Mouse (Mus musculus) left cerebral cortex, adult 2 months (tissue): Measurements from ENCODE around the gene Tm9sf2. TPM values are rescaled to one million over a fixed set of nuclear protein-coding genes. Genes with fewer than 3 reads are reported as not detected.
A peak's percentile ranks its signal among the peaks of the same experiment; 100 is the strongest.
"Not testable (repeated sequence)": the region's sequence is repeated elsewhere in the genome, so short reads cannot be mapped to it uniquely, and the experiment has no call there.

Experiments used
- DNase-seq, 2 experiments: peaks; one replicate each; pipeline ENCODE4 v3.0.0; 2021 to 2022; ENCODE audit warnings: low spot score in 2 of 2, mixed read lengths in 1 of 2; ENCODE audit errors: extremely low spot score in 1 of 2
- H3K27ac ChIP-seq: fragments of 200-600 bp; 2 replicates; pipeline ENCODE4 v1.8.1; 2022
- H3K4me3 ChIP-seq: fragments of 200-600 bp; 2 replicates; pipeline ENCODE4 v1.8.1; 2022
- CTCF ChIP-seq: fragments of 200-600 bp; IDR thresholded peaks from 2 replicates; pipeline ENCODE4 v1.8.1; 2022; ENCODE audit warnings: antibody characterized with exemption, mild to moderate bottlenecking, moderate library complexity
- intact Hi-C: fragments of 180-260 bp; cut with DNase I; formaldehyde crosslinking; loops from one replicate; pipeline ENCODE4 v1.15.1; 2025
- total RNA-seq, 2 experiments: library from RNA; stranded (reverse); gene quantifications; 2 replicates each; pipeline ENCODE4 v1.2.3; 2021

Tm9sf2 gene
- total RNA-seq, 2 experiments from 2014 or later = 105 to 110 TPM

DNA sequence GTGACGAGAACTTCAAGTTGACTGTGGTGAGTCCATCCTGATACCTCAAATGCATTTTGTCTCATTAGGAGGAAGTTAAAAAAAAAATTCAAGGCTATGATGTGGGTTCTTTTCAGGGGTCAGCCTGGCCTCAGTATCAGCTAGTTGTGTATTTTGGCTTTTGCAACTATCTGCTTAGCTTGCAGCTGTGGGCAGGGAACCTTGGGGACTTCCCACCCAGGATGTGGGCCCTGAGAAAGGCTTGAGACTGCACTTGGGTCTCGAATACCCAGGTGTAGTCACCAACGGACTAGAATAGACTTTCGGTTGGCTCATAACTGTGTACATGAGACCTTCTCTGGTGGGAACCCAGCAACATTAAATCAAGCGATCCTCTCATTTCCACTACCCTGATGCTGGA, 33.4 kb upstream of the Tm9sf2 start:
- DNase-seq = no peak
- H3K4me3 ChIP-seq = no peak overlapping the region
- TF ChIP-seq CTCF = no peak
- no peak overlapping the region for H3K27ac ChIP-seq
- intact Hi-C loops = no loop called here

DNA sequence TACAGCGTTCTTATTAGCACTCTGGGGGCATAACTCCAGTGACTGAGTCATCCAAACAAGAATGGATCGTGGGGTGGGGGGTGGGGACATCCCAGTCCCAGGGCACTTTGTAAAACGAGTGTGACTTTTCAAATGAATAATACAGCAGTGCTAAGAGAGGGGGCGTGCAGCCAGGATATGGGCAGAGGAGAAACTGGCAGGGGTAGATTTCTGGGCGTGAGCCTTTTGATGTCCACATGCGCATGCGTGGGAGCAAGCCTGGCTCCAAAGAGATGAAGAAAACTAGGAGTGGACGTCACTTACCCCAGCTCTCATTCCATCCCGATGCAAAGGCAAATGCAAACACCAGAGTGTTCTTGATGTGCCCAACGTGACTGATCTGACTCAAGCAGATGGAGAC, 32.5 kb upstream of the Tm9sf2 start:
- intact Hi-C loops = no loop called here
- no peak for DNase-seq
- no peak for TF ChIP-seq CTCF
- no peak overlapping the region for H3K27ac ChIP-seq
- H3K4me3 ChIP-seq = no peak overlapping the region

DNA sequence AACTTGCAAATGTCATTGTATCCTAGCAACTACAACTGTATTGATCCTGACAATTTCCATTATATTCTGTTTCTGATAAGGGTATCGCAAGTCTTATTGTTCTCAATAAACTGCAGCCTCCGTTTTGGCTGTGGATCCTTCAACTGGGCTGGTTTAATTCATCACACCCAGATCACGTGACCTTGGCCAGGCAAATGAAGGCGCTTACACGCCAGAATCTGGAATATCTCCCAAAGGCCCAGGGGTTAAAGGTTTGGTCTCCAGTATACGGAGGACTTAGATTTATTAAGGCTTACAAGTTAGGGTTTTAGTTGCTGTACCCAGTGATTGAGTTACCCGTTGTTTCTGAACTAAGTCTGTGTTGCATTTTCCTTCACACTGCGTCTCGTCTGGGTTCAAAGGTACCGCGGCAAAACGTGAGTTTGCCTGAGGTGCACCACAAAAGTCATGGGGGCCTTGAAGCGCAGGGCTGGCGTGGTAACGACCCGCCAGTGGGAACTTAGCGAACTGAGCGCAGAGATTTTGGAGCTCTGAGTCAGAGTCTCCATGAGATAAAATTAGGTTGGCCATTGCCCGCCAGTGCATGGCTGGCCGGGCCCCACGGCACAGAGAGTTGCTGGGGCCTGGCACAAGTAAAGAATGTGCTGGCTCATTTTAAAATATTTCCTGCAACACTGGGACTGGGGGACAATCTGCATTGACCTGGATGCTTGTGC, 31.2 kb upstream of the Tm9sf2 start:
- DNase-seq = no peak
- no peak overlapping the region for H3K27ac ChIP-seq
- H3K4me3 ChIP-seq = no peak overlapping the region
- intact Hi-C loops = loop anchor here (5.0 kb wide), 1 partner anchor 57 kb away; no protein-coding TSS in a partner anchor
- TF ChIP-seq CTCF = no peak

DNA sequence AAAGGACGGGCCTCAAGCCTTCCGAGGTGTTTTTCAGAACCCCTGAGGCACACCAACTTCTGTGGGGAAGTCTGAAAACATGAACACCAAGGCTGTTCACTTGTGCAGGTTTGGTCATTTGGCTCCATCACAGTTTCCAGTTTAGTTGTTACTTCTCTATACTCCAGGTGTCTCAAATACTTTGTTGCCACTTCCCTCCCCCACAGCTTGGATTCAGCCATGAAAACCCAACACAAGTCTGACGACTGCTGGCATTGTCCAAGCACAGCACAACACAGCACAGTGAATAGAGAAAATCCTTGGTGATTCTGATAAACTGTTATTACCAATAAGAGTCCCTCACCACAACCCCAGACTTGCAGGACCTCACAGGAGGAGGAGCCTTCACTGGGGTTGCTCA, 29.8 kb upstream of the Tm9sf2 start:
- TF ChIP-seq CTCF = no peak
- no peak for DNase-seq
- H3K4me3 ChIP-seq = no peak overlapping the region
- intact Hi-C loops = loop anchor here (5.0 kb wide), 1 partner anchor 55 kb away; no protein-coding TSS in a partner anchor
- H3K27ac ChIP-seq = no peak overlapping the region

DNA sequence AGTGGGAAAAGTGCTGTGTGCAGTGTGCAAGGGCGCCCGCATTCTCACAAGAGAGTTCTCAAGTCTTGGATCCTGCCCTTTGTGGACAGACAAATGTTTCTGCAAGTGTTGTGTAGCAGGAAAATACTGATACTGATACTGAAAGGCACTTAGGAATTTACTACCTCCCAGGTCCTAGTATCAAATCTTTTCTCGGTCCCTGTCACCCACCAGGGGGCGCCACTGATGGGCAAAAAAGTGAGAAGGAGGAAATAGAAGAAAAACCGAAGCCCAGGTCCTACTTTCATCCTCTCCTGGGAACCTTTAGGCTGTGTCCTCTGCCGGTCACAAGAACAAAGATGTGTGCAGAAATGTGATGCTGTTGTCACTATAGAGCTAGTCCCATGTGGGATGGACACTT, 27.4 kb upstream of the Tm9sf2 start:
- peak; percentile 28 to 50 for DNase-seq
- no peak overlapping the region for H3K4me3 ChIP-seq
- TF ChIP-seq CTCF = peak; percentile 61
- intact Hi-C loops = loop anchor here (5.0 kb wide), 1 partner anchor 53 kb away; no protein-coding TSS in a partner anchor
- no peak overlapping the region for H3K27ac ChIP-seq

- no peak overlapping the region for H3K4me3 ChIP-seq
- no peak for TF ChIP-seq CTCF
- intact Hi-C loops = loop anchor here (5.0 kb wide), 1 partner anchor 52 kb away; no protein-coding TSS in a partner anchor
- H3K27ac ChIP-seq = no peak overlapping the region
- DNase-seq = no peak
These were observed 26.9 kb upstream of the Tm9sf2 start for GRCm38 (mm10) chr14:122079921-122080320.

DNA sequence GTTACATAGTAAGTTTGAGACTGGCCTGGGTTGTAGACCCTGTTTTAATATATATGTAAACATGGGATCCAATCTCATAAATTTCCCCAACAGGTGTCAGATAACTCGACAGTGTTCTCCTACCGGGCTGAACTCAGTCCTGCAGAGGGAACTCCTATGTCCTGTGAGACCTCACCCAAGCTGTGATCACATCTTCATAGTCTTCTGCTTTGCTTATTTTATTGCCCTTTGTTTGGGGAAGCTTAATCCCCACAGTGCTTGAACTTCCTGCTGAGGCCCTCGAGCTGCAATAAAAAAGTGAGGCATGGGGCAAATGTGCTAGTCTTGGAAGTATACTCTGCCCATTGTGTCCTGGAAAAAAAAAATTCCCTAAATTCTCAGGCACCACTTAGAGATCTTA, 25.5 kb upstream of the Tm9sf2 start:
- intact Hi-C loops = no loop called here
- no peak for DNase-seq
- H3K4me3 ChIP-seq = no peak overlapping the region
- no peak for TF ChIP-seq CTCF
- no peak overlapping the region for H3K27ac ChIP-seq

GRCm38 (mm10) chr14:122083499-122083898, 23.3 kb upstream of the Tm9sf2 start:
- intact Hi-C loops = no loop called here
- no peak overlapping the region for H3K4me3 ChIP-seq
- no peak overlapping the region for H3K27ac ChIP-seq
- TF ChIP-seq CTCF = no peak
- DNase-seq = no peak

DNA sequence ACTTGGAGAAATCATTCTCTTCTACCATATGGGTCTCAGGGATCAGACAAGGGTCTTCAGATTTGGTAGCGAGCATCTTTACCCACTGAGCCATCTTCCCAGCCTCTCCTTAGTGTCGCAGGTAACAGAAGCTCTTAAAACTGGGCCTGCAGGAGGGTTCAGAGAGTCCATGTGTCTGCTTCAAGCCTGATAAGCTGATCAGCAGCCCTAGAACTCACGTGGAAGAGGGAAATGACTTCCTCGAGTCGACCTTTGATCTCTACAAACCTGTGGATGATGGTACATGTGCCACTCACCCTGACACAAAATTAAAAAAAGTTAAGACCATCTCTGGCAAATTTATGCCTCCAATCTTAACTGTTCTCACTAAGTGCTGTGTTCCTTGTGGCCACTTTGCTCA, 18.9 kb upstream of the Tm9sf2 start:
- no peak for DNase-seq
- intact Hi-C loops = no loop called here
- TF ChIP-seq CTCF = no peak
- Histone ChIP-seq H3K4me3 (no peak overlapping the region), H3K27ac (no peak overlapping the region)

- intact Hi-C loops = no loop called here
- no peak for DNase-seq
- Histone ChIP-seq H3K27ac (no peak overlapping the region), H3K4me3 (no peak overlapping the region)
- TF ChIP-seq CTCF = no peak
These were observed 14.5 kb upstream of the Tm9sf2 start for GRCm38 (mm10) chr14:122092363-122092762.

- Histone ChIP-seq H3K27ac (no peak overlapping the region), H3K4me3 (no peak overlapping the region)
- intact Hi-C loops = no loop called here
- DNase-seq = no peak
- no peak for TF ChIP-seq CTCF
These were observed 10.5 kb upstream of the Tm9sf2 start for GRCm38 (mm10) chr14:122096331-122096730.

GRCm38 (mm10) chr14:122099584-122099983, 7.3 kb upstream of the Tm9sf2 start:
- Histone ChIP-seq H3K4me3 (no peak overlapping the region), H3K27ac (no peak overlapping the region)
- no peak for TF ChIP-seq CTCF
- DNase-seq = no peak
- intact Hi-C loops = no loop called here

DNA sequence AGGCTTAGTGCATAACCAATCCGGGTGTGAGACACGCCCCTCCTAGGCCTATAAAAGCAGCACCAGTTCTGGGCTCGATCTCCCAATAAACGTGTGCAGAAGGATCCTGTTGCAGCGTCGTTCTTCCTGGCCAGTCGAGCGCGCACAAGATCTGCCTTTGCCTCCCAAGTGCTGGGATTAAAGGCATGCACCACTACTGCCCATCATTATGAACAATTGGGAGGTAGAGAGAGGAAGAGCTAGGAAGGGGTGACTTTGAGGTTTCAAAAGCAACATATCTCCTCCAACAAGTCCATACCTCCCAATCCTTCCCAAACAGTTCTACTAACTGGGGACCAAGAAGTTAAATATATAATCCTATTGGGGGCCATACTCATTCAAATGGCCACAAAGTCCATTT, 4.9 kb upstream of the Tm9sf2 start:
- not testable (repeated sequence) for H3K27ac ChIP-seq, H3K4me3 ChIP-seq, DNase-seq
- intact Hi-C loops = loop anchor here (10.0 kb wide), 1 partner anchor 363 kb away; the partner anchor contains the start of gene Zic5
